Mouse (Mus musculus) gastrocnemius, postnatal 14 days (tissue): Measurements from ENCODE around the gene Ralbp1. TPM values are rescaled to one million over a fixed set of nuclear protein-coding genes. Genes with fewer than 3 reads are reported as not detected.

Experiments
- DNase-seq: peaks from one replicate; pipeline ENCODE4 v3.0.0; 2021; ENCODE audit warnings: mixed read lengths
- intact Hi-C: fragments of 180-260 bp; cut with DNase I; formaldehyde crosslinking; loops from one replicate; pipeline ENCODE4 v1.15.1; 2025; ENCODE audit warnings: low total_unique reads
- total RNA-seq, 2 experiments: library from RNA; stranded (reverse); gene quantifications; 2 replicates each; pipeline ENCODE4 v1.2.3; 2021

Gene Ralbp1
- total RNA-seq, 2 experiments from 2014 or later: 25.3 to 25.8 TPM

GRCm38 (mm10) chr17:65820197-65820596 lies 65.4 kb downstream of the Ralbp1 start:
- no peak for DNase-seq
- intact Hi-C loops: no loop called here

- intact Hi-C loops: no loop called here
- DNase-seq: no peak
Observed at GRCm38 (mm10) chr17:65813763-65814162, 71.8 kb downstream of the Ralbp1 start.

GRCm38 (mm10) chr17:65811032-65811431 lies 74.6 kb downstream of the Ralbp1 start:
- DNase-seq: no peak
- intact Hi-C loops: no loop called here

- intact Hi-C loops: no loop called here
- DNase-seq: no peak
Observed at GRCm38 (mm10) chr17:65806416-65806815, 79.2 kb downstream of the Ralbp1 start.

- intact Hi-C loops: no loop called here
- no peak for DNase-seq
Observed at GRCm38 (mm10) chr17:65805966-65806365, 79.6 kb downstream of the Ralbp1 start.

GRCm38 (mm10) chr17:65802026-65802425 lies 83.6 kb downstream of the Ralbp1 start:
- no peak for DNase-seq
- intact Hi-C loops: no loop called here

- no peak for DNase-seq
- intact Hi-C loops: no loop called here
Observed at GRCm38 (mm10) chr17:65800451-65800850, 85.1 kb downstream of the Ralbp1 start.

GRCm38 (mm10) chr17:65799353-65799752 lies 86.2 kb downstream of the Ralbp1 start:
- intact Hi-C loops: no loop called here

GRCm38 (mm10) chr17:65798446-65798845 lies 87.2 kb downstream of the Ralbp1 start:
- no peak for DNase-seq
- intact Hi-C loops: no loop called here

More at GRCm38 (mm10) chr17:65799353-65799752, 86.2 kb downstream of the Ralbp1 start:
- no peak for DNase-seq

Other genes starting within 250 kb of the Ralbp1 start
- gene Txndc2, start 243.6 kb downstream of the Ralbp1 start, total RNA-seq: not detected
- gene Rab31, start 113.0 kb downstream of the Ralbp1 start, total RNA-seq: 10 to 100 TPM; 14.1 to 15.4 TPM
- 10 to 100 TPM; 29.4 to 30.3 TPM for gene Ppp4r1, start 103.2 kb downstream of the Ralbp1 start, total RNA-seq
- 10 to 100 TPM; 16.9 to 25.5 TPM for gene Twsg1, start 65.4 kb upstream of the Ralbp1 start, total RNA-seq
- 10 to 100 TPM; 10.6 TPM for gene Ankrd12, start 191.3 kb upstream of the Ralbp1 start, total RNA-seq
- 100 to 1,000 TPM; 640 to 730 TPM for gene Ndufv2, start 215.8 kb upstream of the Ralbp1 start, total RNA-seq
- gene Washc1, start 225.7 kb upstream of the Ralbp1 start, total RNA-seq: 10 to 100 TPM; 12.2 to 15.2 TPM
- gene Ddx11, start 237.7 kb upstream of the Ralbp1 start, total RNA-seq: 1 to 10 TPM in 1 of 2 experiments, under 1 TPM in 1; 0.80 to 1.3 TPM